Mouse (Mus musculus) lung, adult 2 months (tissue): ENCODE results near the gene Tex13c1. TPM values are rescaled to one million over a fixed set of nuclear protein-coding genes. Genes with fewer than 3 reads are reported as not detected.

Experiments used
- DNase-seq: peaks from one replicate; pipeline ENCODE4 v3.0.0; 2022
- H3K4me1 ChIP-seq: fragments of 200-500 bp; 2 replicates; pipeline ENCODE4 v1.6.1; 2011; ENCODE audit warnings: low read length; ENCODE audit not compliant: control insufficient read depth, insufficient read depth
- H3K4me3 ChIP-seq: fragments of 200-500 bp; replicated peaks from 2 replicates; pipeline ENCODE3; 2011; ENCODE audit warnings: low read depth, mild to moderate bottlenecking, control low read depth, low read length; ENCODE audit errors: extremely low read depth
- CTCF ChIP-seq: fragments of 200-500 bp; IDR thresholded peaks from 2 replicates; pipeline ENCODE4 v1.5.1; 2011; ENCODE audit warnings: mild to moderate bottlenecking, low read length, control low read depth; ENCODE audit not compliant: insufficient read depth
- POLR2A ChIP-seq: fragments of 200-500 bp; IDR thresholded peaks from 2 replicates; pipeline ENCODE4 v1.6.1; 2011; ENCODE audit warnings: low read depth, mild to moderate bottlenecking, control low read depth, low read length, borderline replicate concordance; ENCODE audit errors: extremely low read depth
- WGBS: fragments of 180-500 bp; shearing (Covaris S2); methylation state at CpG from one replicate; pipeline ENCODE4 v1.1.7; 2018; 5-methylcytosine and 5-hydroxymethylcytosine counted together
- polyA plus RNA-seq: library from polyadenylated mRNA; depleted of rRNA; stranded (reverse); fragments of >200 nt; gene quantifications from 2 replicates; pipeline ENCODE4 v1.2.3, GENCODE M21; 2012; rRNA removed

Tex13c1 gene
- not detected in 2 replicates for polyA plus RNA-seq

DNA sequence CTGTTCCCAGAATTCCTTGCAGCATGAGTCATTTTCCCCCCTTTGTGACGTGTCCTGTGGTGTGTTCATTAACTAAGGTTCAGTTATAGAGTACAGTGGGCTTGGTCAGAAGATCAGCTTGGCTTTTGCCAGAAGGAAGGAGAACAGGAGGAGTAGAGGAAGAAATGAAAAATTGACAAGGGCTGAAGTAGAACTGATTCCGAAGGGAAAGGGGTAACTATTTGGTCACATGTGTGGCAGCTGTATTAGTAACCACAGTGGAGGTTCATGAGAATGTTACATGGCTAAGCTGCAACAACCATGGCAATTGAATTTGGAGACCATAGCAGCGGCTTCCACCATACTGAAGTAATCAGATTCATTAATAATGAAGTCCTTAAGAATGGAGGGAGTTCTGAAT lies at the start of gene Tex13c1:
TSS of gene Tex13c1 (plus strand) at position 301 of the 400 bp plus-strand sequence.
- Histone ChIP-seq H3K4me1 (no peaks in the 10 kb centered on the region), H3K4me3 (no peak within 1 kb of the TSS)
- no peak for DNase-seq
- TF ChIP-seq POLR2A (no peak), CTCF (no peak)
- 65% methylated on average over 3 of the region's 3 CpGs for WGBS

Other genes with a start within 250 kb of the Tex13c1 start
- not detected in 2 replicates for gene Tenm1, start 162.0 kb upstream of the Tex13c1 start, polyA plus RNA-seq